Mouse (Mus musculus): ENCODE data around the gene Spint4.

- peak; percentile 77 to 95 (median 88) for TF ChIP-seq CTCF (IDR thresholded peaks at IDR 0.05 in 2 of 3, conservative IDR thresholded peaks at IDR 0.05 in 1 of 3; ENCODE audit: control insufficient read depth in 1 of 3, insufficient read depth in 1 of 3, low read depth in 2 of 3, low read length in 3 of 3, poor library complexity in 1 of 3, severe bottlenecking in 1 of 3)
- TF ChIP-seq EP300 (IDR thresholded peaks at IDR 0.05; ENCODE audit: low read depth in 1 of 2, low read length in 2 of 2) = no peak
- no peak for TF ChIP-seq CHD2 (IDR thresholded peaks at IDR 0.05; ENCODE audit: low read length)
- TF ChIP-seq TBP (IDR thresholded peaks at IDR 0.05; ENCODE audit: low read depth, low read length) = no peak
- TF ChIP-seq KAT2A (conservative IDR thresholded peaks at IDR 0.05; ENCODE audit: low read depth, low read length) = no peak
- TF ChIP-seq UBTF (IDR thresholded peaks at IDR 0.05; ENCODE audit: borderline replicate concordance, insufficient read depth, low read depth, low read length) = no peak
- no peak for TF ChIP-seq ETS1 (IDR thresholded peaks at IDR 0.05; ENCODE audit: low read depth, low read length)
- TF ChIP-seq ZNF384 (IDR thresholded peaks at IDR 0.05; ENCODE audit: low read depth, low read length) = no peak
- no peak for TF ChIP-seq CHD1 (IDR thresholded peaks at IDR 0.05; ENCODE audit: low read depth, low read length)
- no peak for TF ChIP-seq POLR2A (IDR thresholded peaks at IDR 0.05; ENCODE audit: control insufficient read depth in 1 of 2, insufficient read depth in 1 of 2, low read depth in 1 of 2, low read length in 2 of 2, poor library complexity in 1 of 2)
- no peak for TF ChIP-seq POLR2AphosphoS2 (IDR thresholded peaks at IDR 0.05; ENCODE audit: low read length)
- TF ChIP-seq MAFK (IDR thresholded peaks at IDR 0.05; ENCODE audit: borderline replicate concordance, low read depth, low read length) = no peak
- no peak for TF ChIP-seq ZKSCAN1 (IDR thresholded peaks at IDR 0.05; ENCODE audit: low read depth, low read length)
Observed at GRCm38 (mm10) chr2:164725895-164726619, 27.8 kb downstream of the Spint4 start.

All from MEL (cell line).